Mouse (Mus musculus) frontal cortex, adult (tissue): ENCODE measurements at regions not wholly inside any gene's neighbourhood (a gene's known extent, or its start where the extent isn't known, plus 50 kb on each side); places are given as distances from the start of the nearest gene placed in this dataset.
"Not testable (repeated sequence)": the region's sequence is repeated elsewhere in the genome, so short reads cannot be mapped to it uniquely, and the experiment has no call there.

Experiments used
- ATAC-seq: cut with Nextera tagmentation; 2 replicates; pipeline ENCODE4 v1.9.2; 2017; ENCODE audit warnings: mild to moderate bottlenecking, moderate library complexity, mixed read lengths; ENCODE audit not compliant: low TSS enrichment

- ATAC-seq = no peak
Measured at GRCm38 (mm10) chr12:49084505-49084904, 298.0 kb upstream of the Foxg1 start.

- no peak for ATAC-seq
Measured at GRCm38 (mm10) chr12:49086076-49086475, 296.4 kb upstream of the Foxg1 start.

GRCm38 (mm10) chr12:49090177-49090576 lies 292.3 kb upstream of the Foxg1 start:
- no peak for ATAC-seq

GRCm38 (mm10) chr12:49105931-49106330 lies 276.5 kb upstream of the Foxg1 start:
- no peak for ATAC-seq

GRCm38 (mm10) chr12:49106399-49107382 lies 275.8 kb upstream of the Foxg1 start:
- ATAC-seq = no peak

GRCm38 (mm10) chr12:49107415-49108148 lies 274.9 kb upstream of the Foxg1 start:
- ATAC-seq = no peak

GRCm38 (mm10) chr12:49131093-49131492 lies 251.4 kb upstream of the Foxg1 start:
- ATAC-seq = not testable (repeated sequence)

GRCm38 (mm10) chr12:49170097-49170496 lies 212.4 kb upstream of the Foxg1 start:
- ATAC-seq = peak; percentile 83

GRCm38 (mm10) chr12:49171014-49171677 lies 211.3 kb upstream of the Foxg1 start:
- peak; percentile 72; the same call in 1 of the 2 replicates for ATAC-seq

GRCm38 (mm10) chr12:49191348-49191747 lies 191.1 kb upstream of the Foxg1 start:
- ATAC-seq = no peak

GRCm38 (mm10) chr12:49233524-49234306 lies 148.7 kb upstream of the Foxg1 start:
- no peak for ATAC-seq
